Mouse (Mus musculus): Measurements from ENCODE around the gene Pim3. TPM values are rescaled to one million over a fixed set of nuclear protein-coding genes. Genes with fewer than 3 reads are reported as not detected.

The Pim3 gene
- polyA plus RNA-seq, 1 experiment from 2014 or later, result 58.3 TPM

GRCm38 (mm10) chr15:88895119-88895518, 33.1 kb downstream of the Pim3 start:
- no peaks in the 10 kb centered on the region for H3K9me3 ChIP-seq (replicated peaks; ENCODE audit: control insufficient read depth, low read length)
- no peaks in the 10 kb centered on the region; the same call in 1 of the 2 replicates for H3K4me1 ChIP-seq (ENCODE audit: control insufficient read depth, insufficient read depth, low read length)
- no peak for ATAC-seq (ENCODE audit: insufficient read depth, low FRiP score)
- no peaks in the 10 kb centered on the region for H3K27me3 ChIP-seq (ENCODE audit: control insufficient read depth, insufficient read depth, low read length)
- no peak overlapping the region for H3K4me3 ChIP-seq (replicated peaks; ENCODE audit: low read length)
- WGBS, result 60% methylated on average over 7 of the region's 7 CpGs
- no peak overlapping the region for H3K9ac ChIP-seq (ENCODE audit: low read length)
- H3K4me2 ChIP-seq (ENCODE audit: low read depth, low read length), result no peak overlapping the region
- H3K36me3 ChIP-seq (ENCODE audit: control insufficient read depth, insufficient read depth, low read length), result no peaks in the 10 kb centered on the region
- no peak overlapping the region for H3K27ac ChIP-seq (ENCODE audit: low read length)

- Histone ChIP-seq H3K27ac (ENCODE audit: low read length) (no peak overlapping the region), H3K9me3 (replicated peaks; ENCODE audit: control insufficient read depth, low read length) (no peaks in the 10 kb centered on the region), H3K36me3 (ENCODE audit: control insufficient read depth, insufficient read depth, low read length) (no peaks in the 10 kb centered on the region), H3K27me3 (ENCODE audit: control insufficient read depth, insufficient read depth, low read length) (no peaks in the 10 kb centered on the region), H3K9ac (ENCODE audit: low read length) (no peak overlapping the region), H3K4me3 (replicated peaks; ENCODE audit: low read length) (no peak overlapping the region), H3K4me2 (ENCODE audit: low read depth, low read length) (no peak overlapping the region), H3K4me1 (ENCODE audit: control insufficient read depth, insufficient read depth, low read length) (no peaks in the 10 kb centered on the region; the same call in 1 of the 2 replicates)
- ATAC-seq (ENCODE audit: insufficient read depth, low FRiP score), result no peak
- 53% methylated on average over 6 of the region's 6 CpGs for WGBS
Measured at GRCm38 (mm10) chr15:88895891-88896290, 33.9 kb downstream of the Pim3 start.

GRCm38 (mm10) chr15:88896341-88896980, 34.5 kb downstream of the Pim3 start:
- H3K4me2 ChIP-seq (ENCODE audit: low read depth, low read length), result no peak overlapping the region
- no peaks in the 10 kb centered on the region for H3K4me1 ChIP-seq (ENCODE audit: control insufficient read depth, insufficient read depth, low read length)
- no peaks in the 10 kb centered on the region for H3K27me3 ChIP-seq (ENCODE audit: control insufficient read depth, insufficient read depth, low read length)
- 81% methylated on average over 10 of the region's 10 CpGs for WGBS
- no peak for ATAC-seq (ENCODE audit: insufficient read depth, low FRiP score)
- no peak overlapping the region for H3K27ac ChIP-seq (ENCODE audit: low read length)
- no peaks in the 10 kb centered on the region for H3K36me3 ChIP-seq (ENCODE audit: control insufficient read depth, insufficient read depth, low read length)
- no peaks in the 10 kb centered on the region for H3K9me3 ChIP-seq (replicated peaks; ENCODE audit: control insufficient read depth, low read length)
- no peak overlapping the region for H3K9ac ChIP-seq (ENCODE audit: low read length)
- no peak overlapping the region for H3K4me3 ChIP-seq (replicated peaks; ENCODE audit: low read length)

GRCm38 (mm10) chr15:88902200-88902875, 40.4 kb downstream of the Pim3 start:
- H3K4me1 ChIP-seq (ENCODE audit: control insufficient read depth, insufficient read depth, low read length), result no peaks in the 10 kb centered on the region
- H3K9me3 ChIP-seq (replicated peaks; ENCODE audit: control insufficient read depth, low read length), result no peaks in the 10 kb centered on the region
- WGBS, result 73% methylated on average over 15 of the region's 15 CpGs
- no peak for ATAC-seq (ENCODE audit: insufficient read depth, low FRiP score)
- H3K4me2 ChIP-seq (ENCODE audit: low read depth, low read length), result no peak overlapping the region
- H3K4me3 ChIP-seq (replicated peaks; ENCODE audit: low read length), result no peak overlapping the region
- no peaks in the 10 kb centered on the region for H3K27me3 ChIP-seq (ENCODE audit: control insufficient read depth, insufficient read depth, low read length)
- H3K27ac ChIP-seq (ENCODE audit: low read length), result no peak overlapping the region
- no peaks in the 10 kb centered on the region for H3K36me3 ChIP-seq (ENCODE audit: control insufficient read depth, insufficient read depth, low read length)
- no peak overlapping the region for H3K9ac ChIP-seq (ENCODE audit: low read length)

- WGBS, result 82% methylated on average over 1 of the region's 1 CpGs
- Histone ChIP-seq H3K9me3 (replicated peaks; ENCODE audit: control insufficient read depth, low read length) (no peaks in the 10 kb centered on the region), H3K4me1 (ENCODE audit: control insufficient read depth, insufficient read depth, low read length) (no peaks in the 10 kb centered on the region), H3K4me2 (ENCODE audit: low read depth, low read length) (no peak overlapping the region), H3K4me3 (replicated peaks; ENCODE audit: low read length) (no peak overlapping the region), H3K27me3 (ENCODE audit: control insufficient read depth, insufficient read depth, low read length) (no peaks in the 10 kb centered on the region), H3K36me3 (ENCODE audit: control insufficient read depth, insufficient read depth, low read length) (no peaks in the 10 kb centered on the region), H3K9ac (ENCODE audit: low read length) (no peak overlapping the region), H3K27ac (ENCODE audit: low read length) (no peak overlapping the region)
- no peak for ATAC-seq (ENCODE audit: insufficient read depth, low FRiP score)
Measured at GRCm38 (mm10) chr15:88903086-88903485, 41.1 kb downstream of the Pim3 start.

- H3K27me3 ChIP-seq (ENCODE audit: control insufficient read depth, insufficient read depth, low read length), result no peaks in the 10 kb centered on the region
- no peak for ATAC-seq (ENCODE audit: insufficient read depth, low FRiP score)
- H3K4me1 ChIP-seq (ENCODE audit: control insufficient read depth, insufficient read depth, low read length), result no peaks in the 10 kb centered on the region
- no peak overlapping the region for H3K27ac ChIP-seq (ENCODE audit: low read length)
- H3K4me2 ChIP-seq (ENCODE audit: low read depth, low read length), result no peak overlapping the region
- H3K9me3 ChIP-seq (replicated peaks; ENCODE audit: control insufficient read depth, low read length), result no peaks in the 10 kb centered on the region
- no peak overlapping the region for H3K4me3 ChIP-seq (replicated peaks; ENCODE audit: low read length)
- H3K9ac ChIP-seq (ENCODE audit: low read length), result no peak overlapping the region
- no peaks in the 10 kb centered on the region for H3K36me3 ChIP-seq (ENCODE audit: control insufficient read depth, insufficient read depth, low read length)
- WGBS, result 81% methylated on average over 14 of the region's 14 CpGs
Measured at GRCm38 (mm10) chr15:88904056-88904811, 42.2 kb downstream of the Pim3 start.

- no peaks in the 10 kb centered on the region for H3K9me3 ChIP-seq (replicated peaks; ENCODE audit: control insufficient read depth, low read length)
- 74% methylated on average over 4 of the region's 4 CpGs for WGBS
- H3K27ac ChIP-seq (ENCODE audit: low read length), result no peak overlapping the region
- H3K4me1 ChIP-seq (ENCODE audit: control insufficient read depth, insufficient read depth, low read length), result no peaks in the 10 kb centered on the region
- H3K27me3 ChIP-seq (ENCODE audit: control insufficient read depth, insufficient read depth, low read length), result no peaks in the 10 kb centered on the region
- H3K4me2 ChIP-seq (ENCODE audit: low read depth, low read length), result no peak overlapping the region
- H3K9ac ChIP-seq (ENCODE audit: low read length), result no peak overlapping the region
- H3K4me3 ChIP-seq (replicated peaks; ENCODE audit: low read length), result no peak overlapping the region
- no peak for ATAC-seq (ENCODE audit: insufficient read depth, low FRiP score)
- H3K36me3 ChIP-seq (ENCODE audit: control insufficient read depth, insufficient read depth, low read length), result no peaks in the 10 kb centered on the region
Measured at GRCm38 (mm10) chr15:88906347-88906746, 44.4 kb downstream of the Pim3 start.

- H3K27ac ChIP-seq (ENCODE audit: low read length), result no peak overlapping the region
- no peak overlapping the region for H3K4me2 ChIP-seq (ENCODE audit: low read depth, low read length)
- no peaks in the 10 kb centered on the region for H3K4me1 ChIP-seq (ENCODE audit: control insufficient read depth, insufficient read depth, low read length)
- no peak overlapping the region for H3K9ac ChIP-seq (ENCODE audit: low read length)
- ATAC-seq (ENCODE audit: insufficient read depth, low FRiP score), result no peak
- no peaks in the 10 kb centered on the region for H3K36me3 ChIP-seq (ENCODE audit: control insufficient read depth, insufficient read depth, low read length)
- H3K9me3 ChIP-seq (replicated peaks; ENCODE audit: control insufficient read depth, low read length), result no peaks in the 10 kb centered on the region
- no peaks in the 10 kb centered on the region for H3K27me3 ChIP-seq (ENCODE audit: control insufficient read depth, insufficient read depth, low read length)
- 92% methylated on average over 7 of the region's 7 CpGs for WGBS
- no peak overlapping the region for H3K4me3 ChIP-seq (replicated peaks; ENCODE audit: low read length)
Measured at GRCm38 (mm10) chr15:88915046-88915445, 53.1 kb downstream of the Pim3 start.
